Mouse (Mus musculus): ENCODE data around the gene Adh6b. TPM values are rescaled to one million over a fixed set of nuclear protein-coding genes. Genes with fewer than 3 reads are reported as not detected.

The Adh6b gene
- polyA plus RNA-seq, 1 experiment from 2014 or later: 0.29 TPM

GRCm38 (mm10) chr3:138316908-138317472 is 24.6 kb upstream of the Adh6b start:
- Histone ChIP-seq H3K27me3 (no peaks in the 10 kb centered on the region), H3K27ac (no peak overlapping the region)
- no peak for ATAC-seq (ENCODE audit: insufficient number of reproducible peaks, insufficient read depth, low FRiP score, low TSS enrichment)

GRCm38 (mm10) chr3:138325001-138325400 is 16.6 kb upstream of the Adh6b start:
- H3K27me3 ChIP-seq: no peaks in the 10 kb centered on the region
- no peak overlapping the region for H3K9ac ChIP-seq
- no peak overlapping the region for H3K4me3 ChIP-seq
- H3K4me2 ChIP-seq (replicated peaks): no peak overlapping the region
- WGBS: 94% methylated on average over 17 of the region's 17 CpGs
- H3K36me3 ChIP-seq: no peaks in the 10 kb centered on the region
- H3K27ac ChIP-seq: no peak overlapping the region
- H3K9me3 ChIP-seq: 0 out of 2 replicates have a peak, but pooled peaks cover 8% of the 10 kb centered on the region
- no peak for ATAC-seq (ENCODE audit: insufficient number of reproducible peaks, insufficient read depth, low FRiP score, low TSS enrichment)
- no peaks in the 10 kb centered on the region for H3K4me1 ChIP-seq

More at GRCm38 (mm10) chr3:138316908-138317472, 24.6 kb upstream of the Adh6b start:
- 79% methylated on average over 2 of the region's 2 CpGs for WGBS
- Histone ChIP-seq H3K4me3 (no peak overlapping the region), H3K4me1 (no peaks in the 10 kb centered on the region), H3K9me3 (no peaks in the 10 kb centered on the region), H3K4me2 (replicated peaks) (no peak overlapping the region), H3K9ac (no peak overlapping the region), H3K36me3 (no peaks in the 10 kb centered on the region)

GRCm38 (mm10) chr3:138325466-138325865 is 16.1 kb upstream of the Adh6b start:
- H3K4me2 ChIP-seq (replicated peaks): no peak overlapping the region
- no peak overlapping the region for H3K27ac ChIP-seq
- WGBS: 90% methylated on average over 6 of the region's 6 CpGs
- no peak overlapping the region for H3K9ac ChIP-seq
- H3K27me3 ChIP-seq: no peaks in the 10 kb centered on the region
- no peak overlapping the region for H3K4me3 ChIP-seq
- no peaks in the 10 kb centered on the region for H3K4me1 ChIP-seq
- no peak for ATAC-seq (ENCODE audit: insufficient number of reproducible peaks, insufficient read depth, low FRiP score, low TSS enrichment)
- no peaks in the 10 kb centered on the region for H3K36me3 ChIP-seq
- H3K9me3 ChIP-seq: 0 out of 2 replicates have a peak, but pooled peaks cover 8% of the 10 kb centered on the region

GRCm38 (mm10) chr3:138333910-138334309 is 7.7 kb upstream of the Adh6b start:
- ATAC-seq (ENCODE audit: insufficient number of reproducible peaks, insufficient read depth, low FRiP score, low TSS enrichment): no peak
- no peak overlapping the region for H3K9ac ChIP-seq
- no peaks in the 10 kb centered on the region for H3K36me3 ChIP-seq
- no peak overlapping the region for H3K27ac ChIP-seq
- 81% methylated on average over 8 of the region's 8 CpGs for WGBS
- no peaks in the 10 kb centered on the region for H3K4me1 ChIP-seq
- H3K4me2 ChIP-seq (replicated peaks): no peak overlapping the region
- H3K27me3 ChIP-seq: no peaks in the 10 kb centered on the region
- H3K9me3 ChIP-seq: no peaks in the 10 kb centered on the region
- no peak overlapping the region for H3K4me3 ChIP-seq

GRCm38 (mm10) chr3:138334320-138334719 is 7.3 kb upstream of the Adh6b start:
- Histone ChIP-seq H3K27me3 (no peaks in the 10 kb centered on the region), H3K9me3 (no peaks in the 10 kb centered on the region), H3K4me1 (no peaks in the 10 kb centered on the region), H3K36me3 (no peaks in the 10 kb centered on the region), H3K4me2 (replicated peaks) (no peak overlapping the region), H3K9ac (no peak overlapping the region), H3K4me3 (no peak overlapping the region), H3K27ac (no peak overlapping the region)
- WGBS: 73% methylated on average over 4 of the region's 4 CpGs
- ATAC-seq (ENCODE audit: insufficient number of reproducible peaks, insufficient read depth, low FRiP score, low TSS enrichment): no peak

- Histone ChIP-seq H3K27ac (no peak overlapping the region), H3K4me1 (no peaks in the 10 kb centered on the region), H3K9me3 (no peaks in the 10 kb centered on the region), H3K4me2 (replicated peaks) (no peak overlapping the region), H3K27me3 (no peaks in the 10 kb centered on the region), H3K4me3 (no peak overlapping the region), H3K36me3 (no peaks in the 10 kb centered on the region), H3K9ac (no peak overlapping the region)
- WGBS: 95% methylated on average over 1 of the region's 1 CpGs
- no peak for ATAC-seq (ENCODE audit: insufficient number of reproducible peaks, insufficient read depth, low FRiP score, low TSS enrichment)
These were observed 6.0 kb upstream of the Adh6b start for GRCm38 (mm10) chr3:138335566-138335965.

- ATAC-seq (ENCODE audit: insufficient number of reproducible peaks, insufficient read depth, low FRiP score, low TSS enrichment): no peak
These were observed 5.3 kb upstream of the Adh6b start for GRCm38 (mm10) chr3:138336104-138336754.

GRCm38 (mm10) chr3:138347041-138347440 is 5.5 kb downstream of the Adh6b start:
- Histone ChIP-seq H3K4me2 (replicated peaks) (no peak overlapping the region), H3K9ac (no peak overlapping the region), H3K36me3 (no peaks in the 10 kb centered on the region), H3K4me1 (0 out of 2 replicates have a peak, but pooled peaks cover 2% of the 10 kb centered on the region), H3K4me3 (no peak overlapping the region), H3K27ac (no peak overlapping the region), H3K9me3 (no peaks in the 10 kb centered on the region), H3K27me3 (no peaks in the 10 kb centered on the region)
- no peak for ATAC-seq (ENCODE audit: insufficient number of reproducible peaks, insufficient read depth, low FRiP score, low TSS enrichment)
- WGBS: 33% methylated on average over 3 of the region's 3 CpGs

More at GRCm38 (mm10) chr3:138336104-138336754, 5.3 kb upstream of the Adh6b start:
- no peaks in the 10 kb centered on the region for H3K36me3 ChIP-seq
- no peak overlapping the region for H3K4me3 ChIP-seq
- H3K9ac ChIP-seq: no peak overlapping the region
- no peaks in the 10 kb centered on the region for H3K27me3 ChIP-seq
- WGBS: 57% methylated on average over 3 of the region's 3 CpGs
- no peak overlapping the region for H3K4me2 ChIP-seq (replicated peaks)
- no peak overlapping the region for H3K27ac ChIP-seq
- H3K4me1 ChIP-seq: no peaks in the 10 kb centered on the region
- no peaks in the 10 kb centered on the region for H3K9me3 ChIP-seq

GRCm38 (mm10) chr3:138352012-138352809 is 10.6 kb downstream of the Adh6b start:
- 89% methylated on average over 11 of the region's 11 CpGs for WGBS
- Histone ChIP-seq H3K9ac (no peak overlapping the region), H3K4me3 (no peak overlapping the region), H3K4me1 (0 out of 2 replicates have a peak, but pooled peaks cover 2% of the 10 kb centered on the region), H3K9me3 (no peaks in the 10 kb centered on the region), H3K36me3 (no peaks in the 10 kb centered on the region), H3K4me2 (replicated peaks) (no peak overlapping the region), H3K27me3 (no peaks in the 10 kb centered on the region), H3K27ac (no peak overlapping the region)
- no peak for ATAC-seq (ENCODE audit: insufficient number of reproducible peaks, insufficient read depth, low FRiP score, low TSS enrichment)

- Histone ChIP-seq H3K36me3 (no peaks in the 10 kb centered on the region), H3K4me3 (no peak overlapping the region), H3K4me1 (no peaks in the 10 kb centered on the region), H3K9ac (no peak overlapping the region), H3K9me3 (no peaks in the 10 kb centered on the region), H3K27ac (no peak overlapping the region), H3K27me3 (no peaks in the 10 kb centered on the region), H3K4me2 (replicated peaks) (no peak overlapping the region)
- 73% methylated on average over 7 of the region's 7 CpGs for WGBS
- ATAC-seq (ENCODE audit: insufficient number of reproducible peaks, insufficient read depth, low FRiP score, low TSS enrichment): no peak
These were observed 17.3 kb downstream of the Adh6b start for GRCm38 (mm10) chr3:138358856-138359255.

- Histone ChIP-seq H3K4me2 (replicated peaks) (no peak overlapping the region), H3K9ac (no peak overlapping the region), H3K4me1 (no peaks in the 10 kb centered on the region), H3K36me3 (no peaks in the 10 kb centered on the region), H3K27ac (no peak overlapping the region), H3K9me3 (no peaks in the 10 kb centered on the region), H3K4me3 (no peak overlapping the region), H3K27me3 (no peaks in the 10 kb centered on the region)
- 81% methylated on average over 4 of the region's 4 CpGs for WGBS
- ATAC-seq (ENCODE audit: insufficient number of reproducible peaks, insufficient read depth, low FRiP score, low TSS enrichment): no peak
These were observed 19.1 kb downstream of the Adh6b start for GRCm38 (mm10) chr3:138360721-138361120.

GRCm38 (mm10) chr3:138362920-138363319 is 21.3 kb downstream of the Adh6b start:
- 87% methylated on average over 2 of the region's 2 CpGs for WGBS
- no peaks in the 10 kb centered on the region for H3K36me3 ChIP-seq

More at GRCm38 (mm10) chr3:138362920-138363319, 21.3 kb downstream of the Adh6b start:
- H3K4me3 ChIP-seq: no peak overlapping the region
- H3K4me1 ChIP-seq: no peaks in the 10 kb centered on the region
- H3K27ac ChIP-seq: no peak overlapping the region
- H3K9me3 ChIP-seq: no peaks in the 10 kb centered on the region
- no peaks in the 10 kb centered on the region for H3K27me3 ChIP-seq
- H3K9ac ChIP-seq: no peak overlapping the region
- H3K4me2 ChIP-seq (replicated peaks): no peak overlapping the region
- ATAC-seq (ENCODE audit: insufficient number of reproducible peaks, insufficient read depth, low FRiP score, low TSS enrichment): no peak

All from embryonic facial prominence, embryonic 12.5 days (tissue).